Mouse (Mus musculus) layer of hippocampus, adult 9-10 months (tissue): ENCODE measurements around the gene Rps3.
"Not testable (repeated sequence)": the region's sequence is repeated elsewhere in the genome, so short reads cannot be mapped to it uniquely, and the experiment has no call there.

Experiments
- DNase-seq: peaks from one replicate; pipeline ENCODE4 v3.0.0; 2022; ENCODE audit warnings: low spot score

Rps3 gene

GRCm38 (mm10) chr7:99483271-99483923 lies at the start of gene Rps3:
Gene Rps3 (minus strand): TSS chr7:99483738.
- DNase-seq = peak; percentile 95

- no peak for DNase-seq
Observed at GRCm38 (mm10) chr7:99532526-99532925, 49.0 kb upstream of the Rps3 start.

- no peak for DNase-seq
Observed at GRCm38 (mm10) chr7:99531408-99531970, 48.0 kb upstream of the Rps3 start.

GRCm38 (mm10) chr7:99529410-99529809 lies 45.9 kb upstream of the Rps3 start:
- no peak for DNase-seq

GRCm38 (mm10) chr7:99528547-99528946 lies 45.0 kb upstream of the Rps3 start:
- no peak for DNase-seq

GRCm38 (mm10) chr7:99523837-99524236 lies 40.3 kb upstream of the Rps3 start:
- DNase-seq = no peak

GRCm38 (mm10) chr7:99523121-99523520 lies 39.6 kb upstream of the Rps3 start:
- no peak for DNase-seq

- DNase-seq = no peak
Observed at GRCm38 (mm10) chr7:99518954-99519644, 35.6 kb upstream of the Rps3 start.

- DNase-seq = no peak
Observed at GRCm38 (mm10) chr7:99516814-99517157, 33.2 kb upstream of the Rps3 start.

- DNase-seq = no peak
Observed at GRCm38 (mm10) chr7:99516092-99516813, 32.7 kb upstream of the Rps3 start.

GRCm38 (mm10) chr7:99510087-99510501 lies 26.6 kb upstream of the Rps3 start:
- DNase-seq = peak; percentile 40

GRCm38 (mm10) chr7:99508187-99508586 lies 24.6 kb upstream of the Rps3 start:
- DNase-seq = not testable (repeated sequence)

GRCm38 (mm10) chr7:99504556-99504955 lies 21.0 kb upstream of the Rps3 start:
- no peak for DNase-seq

- no peak for DNase-seq
Observed at GRCm38 (mm10) chr7:99501148-99501547, 17.6 kb upstream of the Rps3 start.

- no peak for DNase-seq
Observed at GRCm38 (mm10) chr7:99500655-99501054, 17.1 kb upstream of the Rps3 start.

GRCm38 (mm10) chr7:99500201-99500600 lies 16.7 kb upstream of the Rps3 start:
- DNase-seq = peak; percentile 67

- no peak for DNase-seq
Observed at GRCm38 (mm10) chr7:99499128-99499527, 15.6 kb upstream of the Rps3 start.

GRCm38 (mm10) chr7:99489708-99490107 lies 6.2 kb upstream of the Rps3 start:
- no peak for DNase-seq

- DNase-seq = no peak
Observed at GRCm38 (mm10) chr7:99484679-99485078, 1.1 kb upstream of the Rps3 start.

GRCm38 (mm10) chr7:99483924-99484319 lies 384 bp upstream of the Rps3 start:
- no peak for DNase-seq

- DNase-seq = no peak
Observed at GRCm38 (mm10) chr7:99482637-99483036, 901 bp downstream of the Rps3 start.

- DNase-seq = no peak
Observed at GRCm38 (mm10) chr7:99477235-99477634, 6.3 kb downstream of the Rps3 start.
